Mouse (Mus musculus): Measurements from ENCODE around the gene Cd53. TPM values are rescaled to one million over a fixed set of nuclear protein-coding genes. Genes with fewer than 3 reads are reported as not detected.

Gene Cd53
- 10.6 and 13.8 TPM in 2 replicates for polyA plus RNA-seq (2015; fragmentation: Nextera tagmentation; extraction: Ambion mirVana)

DNA sequence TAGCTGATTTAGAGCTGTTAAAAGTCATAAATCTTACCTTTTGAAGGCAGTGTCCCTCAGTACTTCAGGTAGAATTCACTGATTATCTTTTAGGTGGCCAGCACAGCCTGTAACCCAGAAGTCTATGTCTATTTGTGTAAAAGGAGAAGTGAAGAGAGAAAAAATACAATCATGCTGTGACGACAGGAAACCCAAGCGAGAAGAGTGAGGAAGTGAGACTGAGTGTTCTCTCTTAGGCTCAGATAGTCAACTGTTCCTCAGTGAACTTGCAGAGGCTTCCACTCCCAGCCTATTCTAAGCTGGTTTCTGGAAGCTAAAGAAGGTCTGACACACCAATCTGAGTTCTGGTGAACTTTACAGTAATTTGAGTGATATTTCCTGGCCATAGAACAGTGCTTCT lies at the start of gene Cd53:
Cd53 (minus strand) TSS at position 220 of the 400 bp plus-strand sequence.

DNA sequence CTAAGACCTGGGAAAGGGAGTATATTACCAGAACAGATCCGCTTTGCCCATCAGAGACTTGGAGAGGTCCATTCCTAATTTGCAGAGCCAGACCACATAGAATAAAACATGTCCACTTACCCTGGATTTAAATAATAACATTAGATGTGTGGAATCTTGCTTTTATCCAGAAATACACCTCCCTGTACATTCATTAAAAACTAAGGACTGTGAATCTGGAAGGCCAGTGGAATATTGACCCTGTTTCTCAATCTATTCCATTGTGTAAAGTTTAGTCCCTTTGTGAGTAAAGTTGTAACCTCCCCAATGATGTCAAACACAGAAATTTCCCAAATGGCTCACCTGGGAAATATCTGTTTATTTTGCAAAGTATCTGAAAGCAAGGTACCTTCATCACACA lies 36.2 kb upstream of the Cd53 start, which contains the start of gene Olfr266:
Olfr266 (minus strand) TSS at position 101 of the 400 bp plus-strand sequence.

Other genes with a start within 250 kb of the Cd53 start
- 80.7 and 82.8 TPM in 2 replicates for gene Dram2, start 242.4 kb downstream of the Cd53 start, polyA plus RNA-seq (2015; fragmentation: Nextera tagmentation; extraction: Ambion mirVana)
- gene Cept1, start 242.3 kb downstream of the Cd53 start, polyA plus RNA-seq (2015; fragmentation: Nextera tagmentation; extraction: Ambion mirVana), result 24.4 and 31.3 TPM in 2 replicates
- 8.0 and 10.1 TPM in 2 replicates for gene Lrif1, start 105.2 kb downstream of the Cd53 start, polyA plus RNA-seq (2015; fragmentation: Nextera tagmentation; extraction: Ambion mirVana)
- not detected in 2 replicates for gene Olfr266, start 36.1 kb upstream of the Cd53 start, polyA plus RNA-seq (2015; fragmentation: Nextera tagmentation; extraction: Ambion mirVana)
- gene Kcna3, start 246.0 kb upstream of the Cd53 start, polyA plus RNA-seq (2015; fragmentation: Nextera tagmentation; extraction: Ambion mirVana), result 0.19 and 0.24 TPM in 2 replicates